Mouse (Mus musculus) erythroblast, embryonic 14.5 days (primary cell): ENCODE results near the gene 9230102O04Rik. TPM values are rescaled to one million over a fixed set of nuclear protein-coding genes. Genes with fewer than 3 reads are reported as not detected.

Experiments used
- H3K27me3 ChIP-seq: 2 replicates; pipeline ENCODE4 v1.6.1; 2012; ENCODE audit warnings: inconsistent platforms; ENCODE audit not compliant: control insufficient read depth
- H3K36me3 ChIP-seq: 2 replicates; pipeline ENCODE4 v1.6.1; 2012; ENCODE audit warnings: mild to moderate bottlenecking, inconsistent platforms; ENCODE audit not compliant: control insufficient read depth
- H3K4me1 ChIP-seq: 2 replicates; pipeline ENCODE4 v1.6.1; 2012; ENCODE audit warnings: inconsistent platforms; ENCODE audit not compliant: control insufficient read depth
- H3K4me3 ChIP-seq: replicated peaks from 2 replicates; pipeline ENCODE3; 2012; ENCODE audit warnings: moderate library complexity, mild to moderate bottlenecking, inconsistent platforms
- H3K9me3 ChIP-seq: 2 replicates; pipeline ENCODE4 v1.6.1; 2012; ENCODE audit warnings: low read length, inconsistent platforms, mixed read lengths; ENCODE audit not compliant: control insufficient read depth
- GATA1 ChIP-seq: IDR thresholded peaks from 2 replicates; pipeline ENCODE4 v1.6.1; 2012; ENCODE audit warnings: low read length, inconsistent platforms, mixed read lengths
- TAL1 ChIP-seq: IDR thresholded peaks from 3 replicates; pipeline ENCODE4 v1.6.1; 2012; ENCODE audit warnings: low read length, inconsistent platforms, mixed read lengths
- polyA plus RNA-seq: library from polyadenylated mRNA; stranded (reverse); fragments of >175 nt; gene quantifications from 2 replicates; pipeline ENCODE4 v1.2.3, GENCODE M21; 2012

Gene 9230102O04Rik
- polyA plus RNA-seq, 1 experiment = not detected

GRCm38 (mm10) chr2:9881051-9881591 is 8.2 kb downstream of the 9230102O04Rik start, which contains the start of gene 4930412O13Rik:
TSS of gene 4930412O13Rik (plus strand) at chr2:9881252.
- Histone ChIP-seq H3K9me3 (peaks cover 9% of the 10 kb centered on the region; the same call in 1 of the 2 replicates), H3K4me3 (no peak within 1 kb of the TSS), H3K27me3 (peaks cover 100% of the 10 kb centered on the region), H3K4me1 (peaks cover 7% of the 10 kb centered on the region), H3K36me3 (no peaks in the 10 kb centered on the region)
- TF ChIP-seq GATA1 (no peak), TAL1 (no peak)

DNA sequence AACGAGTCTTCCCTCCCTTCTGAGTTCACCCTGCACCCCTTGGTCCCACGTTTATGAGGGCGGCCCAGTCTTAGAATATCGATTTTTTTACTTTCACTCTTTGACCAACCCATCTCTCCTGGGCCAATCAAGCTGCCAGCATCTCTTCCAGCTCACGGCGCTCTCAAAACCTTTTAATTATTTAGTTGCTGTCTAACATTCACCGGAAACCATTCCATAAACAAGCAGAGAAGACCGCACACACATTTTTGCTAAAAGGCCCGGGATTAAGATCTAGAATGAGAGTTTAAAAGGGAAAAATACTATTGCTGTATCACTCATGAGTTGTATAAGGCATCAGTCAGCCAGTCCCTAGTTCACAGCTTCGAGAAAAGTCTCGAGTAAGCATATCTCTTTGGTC is 9.1 kb downstream of the 9230102O04Rik start:
- Histone ChIP-seq H3K4me1 (peaks cover 7% of the 10 kb centered on the region), H3K4me3 (no peak overlapping the region), H3K27me3 (peaks cover 100% of the 10 kb centered on the region), H3K36me3 (no peaks in the 10 kb centered on the region), H3K9me3 (peaks cover 9% of the 10 kb centered on the region; the same call in 1 of the 2 replicates)
- TF ChIP-seq TAL1 = no peak
- no peak for TF ChIP-seq GATA1

- Histone ChIP-seq H3K36me3 (no peaks in the 10 kb centered on the region), H3K4me1 (peaks cover 7% of the 10 kb centered on the region), H3K9me3 (peaks cover 9% of the 10 kb centered on the region; the same call in 1 of the 2 replicates), H3K27me3 (peaks cover 100% of the 10 kb centered on the region), H3K4me3 (peak overlapping the region; percentile 53)
- TF ChIP-seq GATA1 = no peak
- no peak for TF ChIP-seq TAL1
These were observed 9.8 kb downstream of the 9230102O04Rik start for GRCm38 (mm10) chr2:9879493-9879892.

DNA sequence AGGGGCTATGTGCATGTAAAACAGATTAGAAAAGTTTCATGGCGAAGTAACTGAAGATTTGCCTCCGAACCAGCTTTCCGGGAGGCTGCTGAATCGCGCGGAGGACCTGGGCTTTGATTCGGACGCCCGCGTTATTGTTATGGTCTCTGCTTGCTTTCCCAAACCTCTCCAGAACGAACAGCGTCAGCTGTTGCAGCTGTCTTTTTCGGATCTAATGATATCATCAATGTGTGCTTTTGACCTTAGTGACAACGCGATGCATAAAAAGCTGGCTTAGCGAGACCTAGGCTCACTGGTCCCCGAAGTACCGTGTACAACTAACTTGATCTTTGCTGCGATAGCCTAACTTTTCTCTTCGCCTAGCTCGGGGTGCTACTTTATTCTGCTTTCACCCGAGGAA is 10.2 kb downstream of the 9230102O04Rik start:
- no peak for TF ChIP-seq GATA1
- no peak for TF ChIP-seq TAL1
- Histone ChIP-seq H3K4me3 (peak overlapping the region; percentile 53), H3K27me3 (peaks cover 100% of the 10 kb centered on the region), H3K36me3 (no peaks in the 10 kb centered on the region), H3K4me1 (peaks cover 7% of the 10 kb centered on the region), H3K9me3 (peaks cover 9% of the 10 kb centered on the region; the same call in 1 of the 2 replicates)

DNA sequence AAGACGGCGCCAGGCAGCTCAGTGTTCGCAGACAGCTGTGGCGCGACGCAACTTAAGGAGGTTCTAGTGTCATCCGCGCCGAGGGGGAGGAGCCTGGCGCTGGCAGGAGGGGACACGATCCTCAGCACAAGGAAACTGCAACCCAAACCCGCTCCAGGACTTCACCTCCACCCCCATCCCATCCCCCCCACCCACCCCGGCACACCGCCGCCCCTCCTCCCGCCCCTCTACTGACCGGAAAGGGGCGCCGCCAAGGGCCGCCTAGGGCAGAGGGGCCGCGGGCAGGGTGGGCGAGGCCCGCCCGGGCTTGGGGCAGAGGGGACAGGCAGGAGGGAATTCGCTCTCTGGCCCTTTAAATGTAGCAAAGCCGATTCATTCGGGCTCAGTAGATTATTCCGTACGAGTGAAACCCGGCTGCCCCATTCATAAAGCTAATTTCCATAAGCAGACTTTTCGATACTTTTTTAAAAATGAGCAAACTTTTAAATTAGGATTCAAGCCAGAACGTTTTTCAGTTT is 10.7 kb downstream of the 9230102O04Rik start:
- TF ChIP-seq GATA1 = no peak
- no peak for TF ChIP-seq TAL1
- Histone ChIP-seq H3K9me3 (peaks cover 9% of the 10 kb centered on the region; the same call in 1 of the 2 replicates), H3K27me3 (peaks cover 100% of the 10 kb centered on the region), H3K36me3 (no peaks in the 10 kb centered on the region), H3K4me3 (peak overlapping the region; percentile 53), H3K4me1 (peaks cover 7% of the 10 kb centered on the region)

GRCm38 (mm10) chr2:9877966-9878563 is 11.3 kb downstream of the 9230102O04Rik start:
- peaks cover 7% of the 10 kb centered on the region for H3K4me1 ChIP-seq
- H3K36me3 ChIP-seq = no peaks in the 10 kb centered on the region
- H3K9me3 ChIP-seq = peaks cover 9% of the 10 kb centered on the region; the same call in 1 of the 2 replicates
- TF ChIP-seq GATA1 (no peak), TAL1 (no peak)
- H3K4me3 ChIP-seq = peak overlapping the region; percentile 36
- peaks cover 100% of the 10 kb centered on the region for H3K27me3 ChIP-seq

- Histone ChIP-seq H3K9me3 (peaks cover 8% of the 10 kb centered on the region; the same call in 1 of the 2 replicates), H3K27me3 (peaks cover 100% of the 10 kb centered on the region), H3K4me3 (peak overlapping the region; percentile 51), H3K4me1 (peaks cover 7% of the 10 kb centered on the region), H3K36me3 (no peaks in the 10 kb centered on the region)
- TF ChIP-seq TAL1 (no peak), GATA1 (no peak)
These were observed 12.0 kb downstream of the 9230102O04Rik start for GRCm38 (mm10) chr2:9877326-9877690.

DNA sequence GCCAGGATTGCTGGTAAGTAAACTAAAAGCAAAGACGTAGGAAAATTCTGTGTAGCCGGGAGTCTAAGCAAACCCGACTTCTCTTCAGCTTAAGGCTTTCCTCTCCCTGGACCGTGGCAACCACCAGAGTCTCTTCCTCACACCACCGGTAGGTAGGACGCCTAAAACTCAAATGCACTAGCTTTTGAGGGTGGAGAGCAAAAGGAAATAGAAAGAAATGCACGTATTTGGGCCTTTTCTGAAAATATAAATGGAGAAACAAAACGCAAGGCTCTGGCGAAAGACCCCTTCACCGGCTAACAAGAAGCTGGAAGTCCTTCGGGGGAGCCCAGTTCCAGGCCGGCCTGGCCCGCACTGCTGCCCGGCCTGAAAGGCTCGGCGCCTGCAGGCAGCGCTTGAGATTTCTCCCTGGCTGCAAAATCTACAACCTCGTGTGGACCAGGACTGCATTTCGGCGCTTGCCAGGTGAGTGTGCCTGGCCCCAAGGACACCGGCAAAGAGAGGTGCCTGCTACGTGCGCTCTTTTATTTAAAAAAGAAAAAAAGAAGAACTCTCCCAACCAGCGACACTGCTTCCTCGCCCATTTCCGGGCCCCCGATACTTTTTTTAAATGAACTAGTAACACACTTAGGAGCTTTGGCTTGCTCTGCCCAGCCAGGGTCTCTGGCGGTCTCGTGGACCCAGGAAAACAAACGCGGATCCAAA is 12.6 kb downstream of the 9230102O04Rik start:
- TF ChIP-seq TAL1 = no peak
- TF ChIP-seq GATA1 = no peak
- peaks cover 100% of the 10 kb centered on the region for H3K27me3 ChIP-seq
- peaks cover 7% of the 10 kb centered on the region; the same call in 1 of the 2 replicates for H3K9me3 ChIP-seq
- peaks cover 7% of the 10 kb centered on the region for H3K4me1 ChIP-seq
- no peaks in the 10 kb centered on the region for H3K36me3 ChIP-seq
- peak overlapping the region; percentile 51 for H3K4me3 ChIP-seq
